Mouse (Mus musculus) ES-E14 (cell line): Measurements from ENCODE around the gene Gper1.

Experiments
- CHD2 ChIP-seq: IDR thresholded peaks from 2 replicates; pipeline ENCODE4 v1.6.1; 2014; ENCODE audit warnings: mild to moderate bottlenecking, low read depth, low read length, inconsistent platforms
- HCFC1 ChIP-seq: IDR thresholded peaks from 2 replicates; pipeline ENCODE4 v1.6.1; 2012; ENCODE audit warnings: low read length, inconsistent platforms, borderline replicate concordance; ENCODE audit not compliant: insufficient read depth
- MAFK ChIP-seq: IDR thresholded peaks from 2 replicates; pipeline ENCODE4 v1.6.1; 2014; ENCODE audit warnings: mild to moderate bottlenecking, low read depth, low read length, inconsistent platforms; ENCODE audit not compliant: insufficient read depth

GRCm38 (mm10) chr5:139397959-139398753, 24.8 kb upstream of the Gper1 start:
- TF ChIP-seq CHD2 = no peak
- TF ChIP-seq MAFK = no peak
- TF ChIP-seq HCFC1 = no peak
